Mouse (Mus musculus): ENCODE results near the gene Ip6k3. TPM values are rescaled to one million over a fixed set of nuclear protein-coding genes. Genes with fewer than 3 reads are reported as not detected.
A peak's percentile ranks its signal among the peaks of the same experiment; 100 is the strongest.

The Ip6k3 gene
- polyA plus RNA-seq, 1 experiment, result not detected

- H3K4me1 ChIP-seq, result no peaks in the 10 kb centered on the region
- H3K36me3 ChIP-seq (replicated peaks; ENCODE audit: low read length), result peaks cover 5% of the 10 kb centered on the region
- no peaks in the 10 kb centered on the region for H3K9me3 ChIP-seq
- peaks cover 43% of the 10 kb centered on the region for H3K27me3 ChIP-seq (replicated peaks)
- peak overlapping the region; percentile 42 for H3K4me3 ChIP-seq (replicated peaks)
- TF ChIP-seq GATA1 (IDR thresholded peaks at IDR 0.05; ENCODE audit: borderline replicate concordance, low read length) (no peak), FLI1 (IDR thresholded peaks at IDR 0.05; ENCODE audit: low read length) (no peak)
Observed at GRCm38 (mm10) chr17:27095690-27096089, 71.9 kb downstream of the Ip6k3 start.

Other genes starting within 250 kb of the Ip6k3 start
- gene Phf1, start 234.7 kb downstream of the Ip6k3 start, polyA plus RNA-seq (2012; ENCODE audit: insufficient read depth, low replicate concordance), result 31.7 and 44.3 TPM in 2 replicates
- gene Cuta, start 228.2 kb downstream of the Ip6k3 start, polyA plus RNA-seq (2012; ENCODE audit: insufficient read depth, low replicate concordance), result 396 and 1,059 TPM in 2 replicates
- 3.0 and 4.4 TPM in 2 replicates for gene Syngap1, start 226.5 kb downstream of the Ip6k3 start, polyA plus RNA-seq (2012; ENCODE audit: insufficient read depth, low replicate concordance)
- gene Zbtb9, start 194.6 kb downstream of the Ip6k3 start, polyA plus RNA-seq (2012; ENCODE audit: insufficient read depth, low replicate concordance), result 2.3 and 4.1 TPM in 2 replicates
- gene Bak1, start 138.8 kb downstream of the Ip6k3 start, polyA plus RNA-seq (2012; ENCODE audit: insufficient read depth, low replicate concordance), result 164 and 277 TPM in 2 replicates
- 0.17 and 1.3 TPM in 2 replicates for gene Itpr3, start 110.5 kb downstream of the Ip6k3 start, polyA plus RNA-seq (2012; ENCODE audit: insufficient read depth, low replicate concordance)
- gene Uqcc2, start 33.9 kb downstream of the Ip6k3 start, polyA plus RNA-seq (2012; ENCODE audit: insufficient read depth, low replicate concordance), result 35.6 and 163 TPM in 2 replicates
- 69.3 and 97.5 TPM in 2 replicates for gene Lemd2, start 36.7 kb upstream of the Ip6k3 start, polyA plus RNA-seq (2012; ENCODE audit: insufficient read depth, low replicate concordance)